Mouse (Mus musculus) monocyte, adult 5-6 weeks (primary cell): ENCODE results near the gene Ezr. TPM values are rescaled to one million over a fixed set of nuclear protein-coding genes. Genes with fewer than 3 reads are reported as not detected.

ENCODE experiments used
- ATAC-seq: fragments of 153-309, 156-312 bp; replicated peaks from 2 replicates; pipeline ENCODE4 v1.8.0; 2017; ENCODE audit warnings: mild to moderate bottlenecking; ENCODE audit not compliant: low TSS enrichment, insufficient number of reproducible peaks, severe bottlenecking, poor library complexity, low FRiP score
- total RNA-seq: library from RNA; stranded (forward); fragments of 200-1000, 200-491, 200-594 nt; gene quantifications from 3 replicates; pipeline ENCODE4 v1.2.3, GENCODE M21; 2017

The Ezr gene
- total RNA-seq, 1 experiment from 2014 or later, result 389 TPM

GRCm38 (mm10) chr17:6748779-6749464 lies 33.7 kb downstream of the Ezr start:
- no peak for ATAC-seq

GRCm38 (mm10) chr17:6747478-6747877 lies 35.1 kb downstream of the Ezr start:
- no peak for ATAC-seq

- peak; percentile 80 for ATAC-seq
These were observed 35.9 kb downstream of the Ezr start for GRCm38 (mm10) chr17:6746452-6747231.

- peak; percentile 23 for ATAC-seq
These were observed 36.6 kb downstream of the Ezr start for GRCm38 (mm10) chr17:6745975-6746374.

GRCm38 (mm10) chr17:6745503-6745902 lies 37.1 kb downstream of the Ezr start:
- no peak for ATAC-seq

- ATAC-seq, result no peak
These were observed 37.7 kb downstream of the Ezr start for GRCm38 (mm10) chr17:6744871-6745270.

- ATAC-seq, result no peak
These were observed 38.2 kb downstream of the Ezr start for GRCm38 (mm10) chr17:6744366-6744765.

GRCm38 (mm10) chr17:6743787-6744239 lies 38.8 kb downstream of the Ezr start:
- ATAC-seq, result no peak

- ATAC-seq, result no peak
These were observed 39.5 kb downstream of the Ezr start for GRCm38 (mm10) chr17:6743039-6743575.

- peak; percentile 11 for ATAC-seq
These were observed 40.2 kb downstream of the Ezr start for GRCm38 (mm10) chr17:6742083-6743038.

GRCm38 (mm10) chr17:6741271-6741670 lies 41.3 kb downstream of the Ezr start:
- ATAC-seq, result no peak

- no peak for ATAC-seq
These were observed 42.0 kb downstream of the Ezr start for GRCm38 (mm10) chr17:6740331-6741170.

- ATAC-seq, result no peak
These were observed 42.8 kb downstream of the Ezr start for GRCm38 (mm10) chr17:6739756-6740155.

- ATAC-seq, result no peak
These were observed 43.3 kb downstream of the Ezr start for GRCm38 (mm10) chr17:6739266-6739665.

- no peak for ATAC-seq
These were observed 43.7 kb downstream of the Ezr start for GRCm38 (mm10) chr17:6738836-6739235.

- no peak for ATAC-seq
These were observed 45.1 kb downstream of the Ezr start for GRCm38 (mm10) chr17:6737273-6737997.
